Mouse (Mus musculus): ENCODE measurements around the gene Vmn1r20. TPM values are rescaled to one million over a fixed set of nuclear protein-coding genes. Genes with fewer than 3 reads are reported as not detected.
"Not testable (repeated sequence)": the region's sequence is repeated elsewhere in the genome, so short reads cannot be mapped to it uniquely, and the experiment has no call there.

The Vmn1r20 gene
- not detected in 2 replicates for polyA plus RNA-seq (2016; fragmentation: Nextera tagmentation; extraction: Ambion mirVana)

DNA sequence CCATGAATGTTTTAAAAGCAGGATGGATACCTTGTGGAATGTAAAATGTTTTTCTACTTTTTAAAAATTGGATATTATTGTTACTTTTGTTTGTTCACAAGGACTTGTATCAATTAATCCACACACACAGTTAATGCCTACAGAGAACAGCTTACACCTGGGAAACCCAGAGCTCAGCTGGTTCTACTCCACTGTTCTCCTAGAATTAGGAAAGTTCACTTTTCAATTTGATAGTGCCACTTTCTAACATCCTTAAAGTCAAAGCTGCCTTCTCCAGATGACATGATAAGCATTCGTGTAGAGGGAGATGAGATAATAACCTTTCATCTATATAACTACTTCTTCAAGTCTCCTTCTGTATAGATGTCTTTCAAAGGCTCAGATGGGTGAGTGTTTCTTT is at the start of gene Vmn1r20:
TSS of gene Vmn1r20 (plus strand) at position 301 of the 400 bp plus-strand sequence.
- Histone ChIP-seq H3K27ac (no peak within 1 kb of the TSS), H3K27me3 (no peaks in the 10 kb centered on the region), H3K36me3 (no peaks in the 10 kb centered on the region), H3K9me3 (no peaks in the 10 kb centered on the region), H3K9ac (no peak within 1 kb of the TSS), H3K4me3 (no peak within 1 kb of the TSS), H3K4me1 (no peaks in the 10 kb centered on the region), H3K4me2 (replicated peaks) (no peak within 1 kb of the TSS)
- ATAC-seq (ENCODE audit: insufficient number of reproducible peaks, insufficient read depth, low FRiP score, low TSS enrichment), result no peak
- 74% methylated on average over 1 of the region's 1 CpGs for WGBS

DNA sequence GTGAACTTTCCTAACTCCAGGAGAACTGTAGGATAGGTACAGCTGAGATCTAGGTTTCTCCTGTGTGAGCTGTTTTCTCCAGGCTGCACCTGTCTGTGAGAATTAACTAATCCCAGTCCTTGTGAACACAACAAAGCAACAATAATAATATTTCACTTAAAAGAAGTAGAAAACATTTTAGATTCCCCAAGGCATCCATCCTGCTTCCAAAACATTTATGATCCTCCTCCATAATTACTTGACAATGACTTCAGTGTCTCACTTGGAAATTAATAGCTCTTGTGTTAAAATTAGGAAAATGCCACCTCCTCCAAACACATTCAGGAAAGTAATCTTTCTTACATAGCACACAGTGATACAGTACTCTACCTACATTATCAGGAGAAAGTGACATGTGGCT is 33.0 kb upstream of the Vmn1r20 start, which contains the start of gene Vmn1r18:
TSS of gene Vmn1r18 (minus strand) at position 101 of the 400 bp plus-strand sequence.
- no peaks in the 10 kb centered on the region for H3K9me3 ChIP-seq
- no peaks in the 10 kb centered on the region for H3K4me1 ChIP-seq
- H3K9ac ChIP-seq, result no peak within 1 kb of the TSS
- no peak within 1 kb of the TSS for H3K27ac ChIP-seq
- H3K4me2 ChIP-seq (replicated peaks), result no peak within 1 kb of the TSS
- no peak for ATAC-seq (ENCODE audit: insufficient number of reproducible peaks, insufficient read depth, low FRiP score, low TSS enrichment)
- no peaks in the 10 kb centered on the region for H3K36me3 ChIP-seq
- no peak within 1 kb of the TSS for H3K4me3 ChIP-seq
- H3K27me3 ChIP-seq, result no peaks in the 10 kb centered on the region

DNA sequence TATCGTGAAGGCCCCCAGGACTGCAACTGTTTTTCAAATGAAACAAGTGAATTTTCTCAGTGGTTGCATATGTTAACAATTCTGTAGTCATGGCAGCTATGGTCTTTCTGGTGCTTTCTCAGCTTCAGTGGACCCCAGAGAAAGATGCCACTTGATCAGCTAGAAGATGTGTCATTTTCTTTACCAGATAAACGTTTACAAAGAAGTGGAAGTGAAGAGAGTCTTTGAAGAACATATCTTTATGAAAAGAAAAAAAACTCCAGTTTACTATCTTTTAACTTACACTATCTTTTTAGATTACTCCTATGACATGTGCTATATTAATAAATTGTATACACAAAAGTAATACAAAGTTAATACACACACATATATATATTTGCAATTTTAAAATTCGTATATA is 25.2 kb upstream of the Vmn1r20 start, which contains the start of gene Vmn1r19:
TSS of gene Vmn1r19 (plus strand) at position 301 of the 400 bp plus-strand sequence.
- H3K36me3 ChIP-seq; ATAC-seq (ENCODE audit: insufficient number of reproducible peaks, insufficient read depth, low FRiP score, low TSS enrichment); H3K9me3 ChIP-seq; H3K27me3 ChIP-seq; H3K4me3 ChIP-seq; H3K9ac ChIP-seq; H3K4me2 ChIP-seq (replicated peaks); H3K4me1 ChIP-seq; H3K27ac ChIP-seq: not testable (repeated sequence)
- WGBS, result 64% methylated on average over 3 of the region's 3 CpGs

DNA sequence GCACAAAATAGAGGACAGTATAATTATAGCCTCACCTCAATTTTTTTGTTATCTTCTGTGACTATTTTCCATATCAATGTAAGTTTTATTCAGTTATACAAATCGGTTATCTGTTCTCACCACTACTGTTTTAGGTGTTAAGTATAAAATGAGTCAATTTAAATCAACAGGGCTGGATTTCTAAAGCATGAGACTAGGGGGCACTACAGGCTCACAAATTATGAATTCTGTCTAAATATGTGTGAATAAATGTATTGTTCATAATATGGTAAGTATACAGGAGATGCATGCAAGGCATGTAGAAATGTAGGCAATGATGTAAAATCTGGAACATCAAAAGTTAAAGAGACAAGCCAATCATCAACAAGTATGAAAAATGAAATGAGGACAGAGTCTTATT is 2.5 kb downstream of the Vmn1r20 start:
- ATAC-seq (ENCODE audit: insufficient number of reproducible peaks, insufficient read depth, low FRiP score, low TSS enrichment), result no peak
- Histone ChIP-seq H3K36me3 (no peaks in the 10 kb centered on the region), H3K4me1 (no peaks in the 10 kb centered on the region), H3K4me3 (no peak overlapping the region), H3K9me3 (no peaks in the 10 kb centered on the region), H3K27me3 (no peaks in the 10 kb centered on the region), H3K27ac (no peak overlapping the region), H3K4me2 (replicated peaks) (no peak overlapping the region), H3K9ac (no peak overlapping the region)
- WGBS, result 71% methylated on average over 1 of the region's 1 CpGs

DNA sequence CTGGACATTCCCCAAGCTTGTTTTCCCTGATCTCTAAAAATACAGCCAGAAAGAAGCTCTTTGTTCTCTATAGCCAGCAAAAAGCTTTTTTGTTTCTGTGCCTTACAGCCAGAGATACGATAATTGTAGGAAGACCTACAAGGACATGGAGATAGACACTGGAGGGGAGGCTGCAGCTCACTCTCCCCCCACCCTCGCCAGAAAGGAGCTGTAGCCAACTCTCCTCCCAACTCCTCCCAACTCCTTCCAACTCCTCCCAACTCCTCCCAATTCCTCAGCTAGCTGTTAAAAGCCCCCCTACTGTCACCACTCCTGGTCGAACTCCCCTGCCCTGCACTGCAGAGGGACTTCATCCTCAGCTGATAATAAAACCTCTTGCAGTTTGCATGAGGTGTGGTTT is 39.4 kb downstream of the Vmn1r20 start:
- not testable (repeated sequence) for H3K9ac ChIP-seq; ATAC-seq (ENCODE audit: insufficient number of reproducible peaks, insufficient read depth, low FRiP score, low TSS enrichment); H3K4me3 ChIP-seq; H3K27ac ChIP-seq; H3K9me3 ChIP-seq; H3K27me3 ChIP-seq; H3K4me1 ChIP-seq; H3K36me3 ChIP-seq; H3K4me2 ChIP-seq (replicated peaks)
- 22% methylated on average over 3 of the region's 3 CpGs for WGBS

Other genes starting within 250 kb of the Vmn1r20 start
- gene Vmn1r13, start 225.6 kb upstream of the Vmn1r20 start, polyA plus RNA-seq (2016; fragmentation: Nextera tagmentation; extraction: Ambion mirVana), result not detected in 2 replicates
- gene Vmn1r14, start 197.2 kb upstream of the Vmn1r20 start, polyA plus RNA-seq (2016; fragmentation: Nextera tagmentation; extraction: Ambion mirVana), result not detected in 2 replicates
- gene Vmn1r15, start 171.0 kb upstream of the Vmn1r20 start, polyA plus RNA-seq (2016; fragmentation: Nextera tagmentation; extraction: Ambion mirVana), result not detected in 2 replicates
- not detected in 2 replicates for gene Vmn1r16, start 99.4 kb upstream of the Vmn1r20 start, polyA plus RNA-seq (2016; fragmentation: Nextera tagmentation; extraction: Ambion mirVana)
- gene Vmn1r17, start 65.2 kb upstream of the Vmn1r20 start, polyA plus RNA-seq (2016; fragmentation: Nextera tagmentation; extraction: Ambion mirVana), result not detected in 2 replicates
- gene Vmn1r18, start 33.1 kb upstream of the Vmn1r20 start, polyA plus RNA-seq (2016; fragmentation: Nextera tagmentation; extraction: Ambion mirVana), result not detected in 2 replicates
- gene Vmn1r19, start 25.1 kb upstream of the Vmn1r20 start, polyA plus RNA-seq (2016; fragmentation: Nextera tagmentation; extraction: Ambion mirVana), result not detected in 2 replicates
- 4.3 and 5.2 TPM in 2 replicates for gene Ppm1k, start 106.5 kb downstream of the Vmn1r20 start, polyA plus RNA-seq (2016; fragmentation: Nextera tagmentation; extraction: Ambion mirVana)
- 1.9 and 2.5 TPM in 2 replicates for gene Herc6, start 152.1 kb downstream of the Vmn1r20 start, polyA plus RNA-seq (2016; fragmentation: Nextera tagmentation; extraction: Ambion mirVana)

Measured in embryonic facial prominence, embryonic 12.5 days (tissue).